Mouse (Mus musculus) thymus, postnatal 25 days (tissue): ENCODE data around the gene Atp6ap1l.

Experiments used
- DNase-seq: peaks from one replicate; pipeline ENCODE4 v3.0.0; 2022

Gene Atp6ap1l

GRCm38 (mm10) chr13:90885856-90886532, 19.2 kb downstream of the Atp6ap1l start:
- DNase-seq: peak; percentile 2

- DNase-seq: no peak
These were observed 23.3 kb downstream of the Atp6ap1l start for GRCm38 (mm10) chr13:90881727-90882429.

- no peak for DNase-seq
These were observed 33.6 kb downstream of the Atp6ap1l start for GRCm38 (mm10) chr13:90871579-90871978.

- DNase-seq: no peak
These were observed 36.0 kb downstream of the Atp6ap1l start for GRCm38 (mm10) chr13:90869157-90869556.

- DNase-seq: no peak
These were observed 43.0 kb downstream of the Atp6ap1l start for GRCm38 (mm10) chr13:90862138-90862537.

- DNase-seq: no peak
These were observed 44.2 kb downstream of the Atp6ap1l start for GRCm38 (mm10) chr13:90860888-90861431.

- no peak for DNase-seq
These were observed 52.2 kb downstream of the Atp6ap1l start for GRCm38 (mm10) chr13:90852727-90853630.

- no peak for DNase-seq
These were observed 53.4 kb downstream of the Atp6ap1l start for GRCm38 (mm10) chr13:90851795-90852194.

- DNase-seq: no peak
These were observed 61.0 kb downstream of the Atp6ap1l start for GRCm38 (mm10) chr13:90844191-90844590.

- no peak for DNase-seq
These were observed 61.7 kb downstream of the Atp6ap1l start for GRCm38 (mm10) chr13:90843412-90843811.

- DNase-seq: no peak
These were observed 64.0 kb downstream of the Atp6ap1l start for GRCm38 (mm10) chr13:90841213-90841553.

GRCm38 (mm10) chr13:90840530-90841212, 64.5 kb downstream of the Atp6ap1l start:
- DNase-seq: peak; percentile 1

GRCm38 (mm10) chr13:90833641-90834207, 71.4 kb downstream of the Atp6ap1l start:
- DNase-seq: no peak
